Mouse (Mus musculus): ENCODE results near the gene Ascl2. TPM values are rescaled to one million over a fixed set of nuclear protein-coding genes. Genes with fewer than 3 reads are reported as not detected.
A peak's percentile ranks its signal among the peaks of the same experiment; 100 is the strongest.

The Ascl2 gene
- polyA plus RNA-seq, 1 experiment from 2014 or later = 0.98 TPM

DNA sequence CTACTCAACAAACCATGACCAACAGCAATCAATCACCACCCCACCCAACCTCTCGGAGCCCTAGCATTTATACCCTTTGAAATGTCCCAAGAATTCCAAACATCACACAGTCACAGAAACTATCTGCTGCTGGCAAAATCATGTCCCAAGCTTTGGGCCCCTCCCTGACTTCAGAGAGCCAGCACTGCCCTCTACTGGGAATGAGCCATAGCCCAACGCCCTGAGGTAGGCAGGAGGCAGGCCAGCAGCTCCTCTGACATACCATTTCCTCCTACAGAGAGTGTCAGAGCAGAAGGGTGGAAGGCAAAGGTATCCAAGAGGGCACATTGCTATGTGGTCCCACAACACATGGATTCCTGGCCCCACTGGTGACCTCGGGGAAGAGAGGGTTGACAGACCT is 33.6 kb upstream of the Ascl2 start:
- H3K4me3 ChIP-seq (replicated peaks; ENCODE audit: low read length) = no peak overlapping the region
- H3K27ac ChIP-seq (ENCODE audit: low read length) = no peak overlapping the region
- no peaks in the 10 kb centered on the region for H3K36me3 ChIP-seq (ENCODE audit: control insufficient read depth, insufficient read depth)
- H3K4me1 ChIP-seq (replicated peaks; ENCODE audit: control insufficient read depth, insufficient read depth, low read length) = peaks cover 1% of the 10 kb centered on the region
- H3K4me2 ChIP-seq (ENCODE audit: low read length) = no peak overlapping the region
- H3K27me3 ChIP-seq (replicated peaks; ENCODE audit: control insufficient read depth, insufficient read depth, low read length) = no peaks in the 10 kb centered on the region
- 35% methylated on average over 3 of the region's 3 CpGs for WGBS
- no peaks in the 10 kb centered on the region for H3K9me3 ChIP-seq (ENCODE audit: control insufficient read depth, low read length)
- no peak for ATAC-seq
- no peak overlapping the region for H3K9ac ChIP-seq (replicated peaks; ENCODE audit: low read depth, low read length)

DNA sequence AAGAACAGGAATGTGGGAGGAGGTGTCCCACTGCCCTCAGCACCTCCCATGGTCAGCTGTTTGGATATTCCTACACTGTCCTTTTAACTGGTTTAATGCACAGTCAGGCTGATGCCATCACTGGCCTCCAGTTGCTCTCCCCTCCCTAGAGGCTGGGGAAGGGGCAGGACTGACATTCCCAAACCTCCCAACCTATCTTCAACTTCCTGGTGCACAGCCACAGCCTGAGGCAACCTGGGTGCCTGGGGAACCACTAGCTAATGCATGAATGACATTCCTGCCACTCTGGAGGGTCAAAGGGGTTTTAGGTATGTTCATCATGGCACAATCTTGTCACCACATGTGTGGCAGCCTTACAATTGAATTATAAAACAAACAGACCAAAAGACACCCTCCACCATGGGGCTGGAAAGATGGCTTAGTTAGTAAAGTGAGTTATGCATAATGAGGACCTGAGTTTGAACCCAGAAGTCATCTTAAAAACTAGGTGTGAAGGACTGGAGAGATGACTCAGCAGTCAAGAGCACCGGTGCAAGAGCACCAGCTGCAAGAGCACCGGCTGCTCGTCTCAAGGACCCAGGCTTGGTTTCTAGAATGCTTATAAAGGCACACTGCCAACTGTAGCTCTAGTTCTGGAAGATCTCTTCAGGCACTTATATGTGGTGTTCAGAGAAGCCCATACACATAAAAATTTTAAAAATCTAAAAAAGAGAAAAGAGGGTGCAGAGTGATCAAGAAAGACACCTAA is 28.5 kb upstream of the Ascl2 start:
- 82% methylated on average over 3 of the region's 3 CpGs for WGBS
- Histone ChIP-seq H3K27me3 (replicated peaks; ENCODE audit: control insufficient read depth, insufficient read depth, low read length) (no peaks in the 10 kb centered on the region), H3K4me1 (replicated peaks; ENCODE audit: control insufficient read depth, insufficient read depth, low read length) (no peaks in the 10 kb centered on the region), H3K36me3 (ENCODE audit: control insufficient read depth, insufficient read depth) (no peaks in the 10 kb centered on the region), H3K9me3 (ENCODE audit: control insufficient read depth, low read length) (no peaks in the 10 kb centered on the region), H3K4me3 (replicated peaks; ENCODE audit: low read length) (no peak overlapping the region), H3K4me2 (ENCODE audit: low read length) (no peak overlapping the region), H3K27ac (ENCODE audit: low read length) (no peak overlapping the region), H3K9ac (replicated peaks; ENCODE audit: low read depth, low read length) (no peak overlapping the region)
- ATAC-seq = no peak

DNA sequence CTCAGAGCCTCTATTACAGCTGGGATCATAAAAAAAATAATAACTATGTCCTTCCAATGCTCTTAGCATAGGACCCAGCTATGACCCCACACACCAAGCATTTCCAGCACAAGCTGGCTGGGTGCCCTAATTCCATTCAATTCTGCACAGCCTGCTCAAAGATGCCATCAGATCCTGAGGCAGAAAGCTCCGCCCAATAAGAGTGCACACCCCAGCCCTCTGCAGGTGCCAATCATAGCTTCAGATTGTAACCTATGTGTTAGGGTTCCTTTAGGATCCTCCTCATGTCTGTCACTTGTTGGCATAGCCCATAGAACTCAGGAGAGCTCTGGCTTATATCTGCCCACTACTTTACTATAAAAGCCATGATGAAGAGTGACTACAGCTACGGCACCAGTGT is 27.9 kb upstream of the Ascl2 start:
- no peaks in the 10 kb centered on the region for H3K4me1 ChIP-seq (replicated peaks; ENCODE audit: control insufficient read depth, insufficient read depth, low read length)
- H3K4me2 ChIP-seq (ENCODE audit: low read length) = no peak overlapping the region
- no peak for ATAC-seq
- H3K27me3 ChIP-seq (replicated peaks; ENCODE audit: control insufficient read depth, insufficient read depth, low read length) = no peaks in the 10 kb centered on the region
- 83% methylated on average over 2 of the region's 2 CpGs for WGBS
- H3K36me3 ChIP-seq (ENCODE audit: control insufficient read depth, insufficient read depth) = no peaks in the 10 kb centered on the region
- H3K4me3 ChIP-seq (replicated peaks; ENCODE audit: low read length) = no peak overlapping the region
- H3K9me3 ChIP-seq (ENCODE audit: control insufficient read depth, low read length) = no peaks in the 10 kb centered on the region
- H3K9ac ChIP-seq (replicated peaks; ENCODE audit: low read depth, low read length) = no peak overlapping the region
- H3K27ac ChIP-seq (ENCODE audit: low read length) = no peak overlapping the region

DNA sequence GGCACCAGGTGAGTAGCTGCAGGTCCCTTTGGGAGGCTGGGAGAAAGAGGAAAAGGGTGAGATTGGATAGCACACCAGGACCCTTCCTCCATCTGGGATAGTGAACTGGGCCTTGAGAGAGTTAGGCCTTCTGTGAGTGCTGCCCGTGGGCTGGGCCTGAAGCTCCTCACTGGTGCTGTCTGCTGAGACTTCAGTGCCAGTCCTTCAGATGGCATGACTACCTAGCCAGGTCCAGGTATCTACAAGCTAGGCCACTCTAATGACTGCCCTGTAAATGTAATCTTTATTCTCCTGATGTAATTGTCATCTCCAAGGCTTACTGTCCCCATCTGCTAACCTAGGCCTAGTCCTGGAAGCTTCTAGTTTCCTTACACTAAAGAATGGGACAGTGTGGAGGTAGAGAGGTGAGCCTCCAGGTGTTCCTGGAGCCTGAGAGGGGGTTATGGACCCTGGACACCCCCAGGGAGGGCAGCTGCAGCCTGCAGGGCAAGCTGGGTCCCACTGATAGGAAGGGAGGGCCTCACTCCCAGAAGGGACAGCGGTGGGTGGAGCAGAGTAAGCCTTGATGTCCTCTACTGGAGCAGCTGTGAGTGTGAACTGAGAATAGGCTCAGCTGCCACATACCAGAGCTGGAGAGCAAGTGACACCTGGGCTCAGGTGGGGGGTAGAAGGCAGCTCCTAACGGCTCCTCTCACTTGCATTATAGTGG is 26.7 kb upstream of the Ascl2 start:
- no peaks in the 10 kb centered on the region for H3K36me3 ChIP-seq (ENCODE audit: control insufficient read depth, insufficient read depth)
- H3K27me3 ChIP-seq (replicated peaks; ENCODE audit: control insufficient read depth, insufficient read depth, low read length) = no peaks in the 10 kb centered on the region
- 78% methylated on average over 3 of the region's 3 CpGs for WGBS
- H3K4me1 ChIP-seq (replicated peaks; ENCODE audit: control insufficient read depth, insufficient read depth, low read length) = no peaks in the 10 kb centered on the region
- H3K4me2 ChIP-seq (ENCODE audit: low read length) = no peak overlapping the region
- no peak for ATAC-seq
- no peak overlapping the region for H3K9ac ChIP-seq (replicated peaks; ENCODE audit: low read depth, low read length)
- no peak overlapping the region for H3K27ac ChIP-seq (ENCODE audit: low read length)
- no peak overlapping the region for H3K4me3 ChIP-seq (replicated peaks; ENCODE audit: low read length)
- H3K9me3 ChIP-seq (ENCODE audit: control insufficient read depth, low read length) = no peaks in the 10 kb centered on the region

DNA sequence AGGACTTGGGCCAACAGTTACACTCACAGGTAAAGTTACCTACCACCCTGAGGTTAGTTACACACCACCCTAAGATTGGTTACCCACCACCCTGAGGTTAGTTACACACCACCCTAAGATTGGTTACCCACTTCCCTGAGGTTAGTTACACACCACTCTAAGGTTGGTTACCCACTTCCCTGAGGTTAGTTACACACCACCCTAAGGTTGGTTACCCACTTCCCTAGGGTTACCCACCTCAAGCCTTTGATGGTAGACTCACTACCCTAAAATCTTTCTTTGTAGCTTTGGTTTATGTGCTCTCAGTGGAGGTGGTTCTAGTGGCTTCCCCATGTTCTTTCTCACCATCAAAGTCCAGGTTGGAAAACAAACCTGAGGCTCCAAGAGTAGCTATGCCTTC is 25.9 kb upstream of the Ascl2 start:
- Histone ChIP-seq H3K4me3 (replicated peaks; ENCODE audit: low read length) (no peak overlapping the region), H3K27me3 (replicated peaks; ENCODE audit: control insufficient read depth, insufficient read depth, low read length) (no peaks in the 10 kb centered on the region), H3K36me3 (ENCODE audit: control insufficient read depth, insufficient read depth) (no peaks in the 10 kb centered on the region), H3K9me3 (ENCODE audit: control insufficient read depth, low read length) (no peaks in the 10 kb centered on the region), H3K4me1 (replicated peaks; ENCODE audit: control insufficient read depth, insufficient read depth, low read length) (no peaks in the 10 kb centered on the region), H3K27ac (ENCODE audit: low read length) (no peak overlapping the region), H3K9ac (replicated peaks; ENCODE audit: low read depth, low read length) (no peak overlapping the region), H3K4me2 (ENCODE audit: low read length) (no peak overlapping the region)
- no peak for ATAC-seq

DNA sequence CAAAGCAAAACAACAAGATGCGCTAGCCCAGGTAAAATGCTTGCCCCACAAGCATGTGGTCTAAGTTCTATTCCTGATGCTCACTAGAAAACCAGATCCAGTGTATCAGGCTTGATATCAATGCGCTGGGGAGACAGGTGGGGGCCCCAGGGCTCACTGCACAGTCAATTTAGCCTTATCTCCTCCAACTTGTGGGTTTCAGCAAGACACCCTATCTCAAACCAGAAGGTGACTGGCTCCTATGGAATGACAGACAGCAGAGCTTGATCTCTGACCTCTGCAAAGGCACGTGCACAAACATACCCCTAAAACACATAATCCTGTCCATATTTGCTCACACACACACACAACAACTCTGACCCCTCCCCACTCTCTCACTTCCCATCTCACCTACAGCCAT is 18.7 kb upstream of the Ascl2 start:
- no peaks in the 10 kb centered on the region for H3K27me3 ChIP-seq (replicated peaks; ENCODE audit: control insufficient read depth, insufficient read depth, low read length)
- 82% methylated on average over 3 of the region's 3 CpGs for WGBS
- no peaks in the 10 kb centered on the region for H3K36me3 ChIP-seq (ENCODE audit: control insufficient read depth, insufficient read depth)
- no peak overlapping the region for H3K9ac ChIP-seq (replicated peaks; ENCODE audit: low read depth, low read length)
- no peaks in the 10 kb centered on the region for H3K9me3 ChIP-seq (ENCODE audit: control insufficient read depth, low read length)
- no peak for ATAC-seq
- no peak overlapping the region for H3K27ac ChIP-seq (ENCODE audit: low read length)
- no peak overlapping the region for H3K4me2 ChIP-seq (ENCODE audit: low read length)
- H3K4me3 ChIP-seq (replicated peaks; ENCODE audit: low read length) = no peak overlapping the region
- no peaks in the 10 kb centered on the region for H3K4me1 ChIP-seq (replicated peaks; ENCODE audit: control insufficient read depth, insufficient read depth, low read length)

DNA sequence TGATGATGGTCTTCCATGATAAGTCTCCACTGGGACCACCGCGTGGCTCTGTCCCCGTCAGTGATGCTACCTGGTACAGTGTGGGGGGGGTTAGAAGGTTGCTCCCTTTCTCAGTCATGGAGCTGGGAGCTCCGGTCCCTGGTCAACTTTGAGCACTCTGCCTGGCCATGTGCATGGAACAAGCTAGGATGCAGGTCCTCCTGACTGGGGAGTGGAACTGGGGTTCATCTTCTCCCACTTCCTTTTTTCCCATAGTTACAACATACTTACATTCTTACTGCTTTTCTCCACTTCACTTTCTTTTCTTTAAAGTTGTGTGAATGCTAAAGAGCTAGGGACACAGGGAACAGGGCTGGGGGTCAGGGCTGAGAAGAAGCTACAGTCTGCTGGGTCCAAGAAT is 16.1 kb upstream of the Ascl2 start:
- Histone ChIP-seq H3K4me2 (ENCODE audit: low read length) (no peak overlapping the region), H3K9ac (replicated peaks; ENCODE audit: low read depth, low read length) (no peak overlapping the region), H3K4me1 (replicated peaks; ENCODE audit: control insufficient read depth, insufficient read depth, low read length) (no peaks in the 10 kb centered on the region), H3K4me3 (replicated peaks; ENCODE audit: low read length) (no peak overlapping the region), H3K27me3 (replicated peaks; ENCODE audit: control insufficient read depth, insufficient read depth, low read length) (no peaks in the 10 kb centered on the region), H3K9me3 (ENCODE audit: control insufficient read depth, low read length) (no peaks in the 10 kb centered on the region), H3K27ac (ENCODE audit: low read length) (no peak overlapping the region), H3K36me3 (ENCODE audit: control insufficient read depth, insufficient read depth) (no peaks in the 10 kb centered on the region)
- 92% methylated on average over 4 of the region's 4 CpGs for WGBS
- no peak for ATAC-seq

DNA sequence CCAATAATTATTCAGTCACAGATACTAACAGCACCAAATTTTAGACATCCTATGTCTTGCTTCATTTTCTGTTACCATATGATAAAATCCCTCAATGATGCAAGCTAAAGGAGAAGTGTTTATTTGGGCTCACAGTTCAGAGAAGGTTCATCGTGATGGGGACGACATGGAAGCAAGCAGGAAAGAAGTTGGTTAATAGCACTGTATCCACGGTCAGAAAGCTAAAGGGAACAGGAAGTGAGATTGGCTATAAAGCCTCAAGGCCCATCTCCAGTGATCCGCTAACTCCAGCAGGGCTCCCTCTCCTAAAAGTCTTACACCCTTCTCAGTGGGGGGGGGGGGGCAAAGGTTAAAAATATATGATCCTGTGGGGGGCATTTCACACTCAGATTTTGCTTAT is 12.8 kb upstream of the Ascl2 start:
- no peak overlapping the region for H3K9ac ChIP-seq (replicated peaks; ENCODE audit: low read depth, low read length)
- WGBS = 90% methylated on average over 4 of the region's 4 CpGs
- H3K27ac ChIP-seq (ENCODE audit: low read length) = no peak overlapping the region
- no peak for ATAC-seq
- no peaks in the 10 kb centered on the region for H3K36me3 ChIP-seq (ENCODE audit: control insufficient read depth, insufficient read depth)
- no peak overlapping the region for H3K4me2 ChIP-seq (ENCODE audit: low read length)
- no peaks in the 10 kb centered on the region for H3K9me3 ChIP-seq (ENCODE audit: control insufficient read depth, low read length)
- no peaks in the 10 kb centered on the region for H3K27me3 ChIP-seq (replicated peaks; ENCODE audit: control insufficient read depth, insufficient read depth, low read length)
- H3K4me1 ChIP-seq (replicated peaks; ENCODE audit: control insufficient read depth, insufficient read depth, low read length) = no peaks in the 10 kb centered on the region
- H3K4me3 ChIP-seq (replicated peaks; ENCODE audit: low read length) = no peak overlapping the region

DNA sequence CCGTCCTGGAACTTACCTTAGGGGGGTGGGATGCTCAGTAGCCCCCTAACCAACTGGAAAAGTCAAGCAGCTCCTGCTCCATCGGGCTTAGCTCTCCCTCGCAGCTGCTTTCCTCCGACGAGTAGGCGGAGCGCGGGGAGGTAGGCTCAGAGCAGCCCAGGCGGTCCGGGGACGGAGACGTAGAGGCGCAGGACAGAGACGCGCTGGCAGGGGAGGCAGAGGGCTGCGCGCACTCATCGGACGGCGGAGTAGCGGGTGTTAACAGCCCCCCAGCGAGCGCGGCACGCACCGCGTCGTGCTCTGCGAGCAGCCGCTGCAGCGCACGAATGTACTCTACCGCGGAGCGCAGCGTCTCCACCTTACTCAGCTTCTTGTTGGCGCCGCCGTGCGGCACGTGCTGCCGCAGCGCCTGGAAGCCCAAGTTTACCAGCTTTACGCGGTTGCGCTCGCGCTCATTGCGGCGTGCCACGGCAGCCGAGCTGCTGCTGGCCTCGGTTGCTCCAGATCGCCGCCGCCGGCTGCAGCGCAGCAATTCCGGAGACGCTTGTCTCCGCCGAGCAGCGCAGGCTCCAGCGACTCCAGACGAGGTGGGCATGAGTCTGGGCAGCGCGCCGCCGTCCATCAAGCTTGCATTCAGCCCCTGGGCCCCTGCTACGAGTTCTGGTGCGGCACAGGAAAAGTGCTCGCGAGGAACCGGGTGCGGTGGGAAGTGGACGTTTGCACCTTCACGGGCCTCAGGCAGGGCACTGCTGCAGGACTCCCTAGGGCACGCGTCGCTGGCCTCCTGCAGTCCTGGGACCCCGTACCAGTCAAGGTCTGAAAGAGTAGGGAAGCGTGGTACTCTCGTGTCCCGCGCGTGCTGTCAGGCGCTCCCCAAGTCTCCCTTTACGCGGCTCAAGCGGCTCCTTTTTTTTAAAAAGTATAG is 918 bp downstream of the Ascl2 start:
- H3K9me3 ChIP-seq (ENCODE audit: control insufficient read depth, low read length) = no peaks in the 10 kb centered on the region
- peak; percentile 92 for ATAC-seq
- peaks cover 63% of the 10 kb centered on the region for H3K27me3 ChIP-seq (replicated peaks; ENCODE audit: control insufficient read depth, insufficient read depth, low read length)
- H3K4me2 ChIP-seq (ENCODE audit: low read length) = peak overlapping the region; percentile 85
- no peaks in the 10 kb centered on the region for H3K36me3 ChIP-seq (ENCODE audit: control insufficient read depth, insufficient read depth)
- H3K9ac ChIP-seq (replicated peaks; ENCODE audit: low read depth, low read length) = peak overlapping the region; percentile 50
- H3K4me3 ChIP-seq (replicated peaks; ENCODE audit: low read length) = peak overlapping the region; percentile 52
- no peak overlapping the region for H3K27ac ChIP-seq (ENCODE audit: low read length)
- H3K4me1 ChIP-seq (replicated peaks; ENCODE audit: control insufficient read depth, insufficient read depth, low read length) = peaks cover 22% of the 10 kb centered on the region
- under 1% methylated on average over 89 of the region's 90 CpGs for WGBS

Measured in forebrain, embryonic 16.5 days (tissue).